ENCODE assay signal across 7 mouse cellular contexts in genomic region chr2:157341554-157342270, GRCm38 (mm10). TPM values are rescaled to one million over a fixed set of nuclear protein-coding genes. Genes with fewer than 3 reads are reported as not detected.
DNase-seq lines count a peak whose midpoint lies in the region; ATAC-seq lines count a peak whose summit lies in the region.

No protein-coding gene starts in this region.

- H3K4me3 ChIP-seq in forebrain, embryonic 16.5 days (replicated peaks; ENCODE audit: low read length): no peak overlapping the region
- H3K4me3 ChIP-seq in hindbrain, embryonic 15.5 days: no peak overlapping the region
- no peak overlapping the region for H3K4me3 ChIP-seq in midbrain, embryonic 13.5 days (replicated peaks)

- intact Hi-C loops in left cerebral cortex, postnatal 14 days (cut with DNase I): loop anchor here (1.0 to 2.0 kb wide), 2 partner anchors 116 to 229 kb away; partner anchors contain the start of gene Blcap

- H3K36me3 ChIP-seq in forebrain, embryonic 16.5 days (ENCODE audit: control insufficient read depth, insufficient read depth): no peaks in the 10 kb centered on the region
- H3K36me3 ChIP-seq in hindbrain, embryonic 15.5 days: no peaks in the 10 kb centered on the region
- H3K36me3 ChIP-seq in midbrain, embryonic 13.5 days: no peaks in the 10 kb centered on the region

- no peaks in the 10 kb centered on the region for H3K27me3 ChIP-seq in forebrain, embryonic 16.5 days (replicated peaks; ENCODE audit: control insufficient read depth, insufficient read depth, low read length)
- H3K27me3 ChIP-seq in hindbrain, embryonic 15.5 days: no peaks in the 10 kb centered on the region
- H3K27me3 ChIP-seq in midbrain, embryonic 13.5 days: no peaks in the 10 kb centered on the region

- peak overlapping the region; percentile 92 for H3K27ac ChIP-seq in forebrain, embryonic 16.5 days (ENCODE audit: low read length)
- peak overlapping the region; percentile 88 for H3K27ac ChIP-seq in hindbrain, embryonic 15.5 days (replicated peaks)
- peak overlapping the region; percentile 90 for H3K27ac ChIP-seq in midbrain, embryonic 13.5 days

- DNase-seq in T-cell, adult 2 months (ENCODE audit: low spot score): peak; percentile 45
- DNase-seq in cerebellum, adult 18-20 months: peak; percentile 59 to 68
- DNase-seq in left cerebral cortex, postnatal 14 days (ENCODE audit: low spot score in 2 of 2): peak; percentile 84 to 86
- peak; percentile 48 to 77 for DNase-seq in spleen, postnatal 10 days (ENCODE audit: low spot score in 2 of 2)

- ATAC-seq in forebrain, embryonic 16.5 days: peak; percentile 62
- peak; percentile 46; the same call in 1 of the 2 replicates for ATAC-seq in hindbrain, embryonic 15.5 days (ENCODE audit: low FRiP score, low read depth)
- peak; percentile 46 for ATAC-seq in midbrain, embryonic 13.5 days

- H3K4me2 ChIP-seq in forebrain, embryonic 16.5 days (ENCODE audit: low read length): no peak overlapping the region
- H3K4me2 ChIP-seq in hindbrain, embryonic 15.5 days: no peak overlapping the region
- 0 out of 2 replicates have a peak overlapping the region, but pooled peaks have one; percentile 11 for H3K4me2 ChIP-seq in midbrain, embryonic 13.5 days (replicated peaks)

- WGBS in forebrain, embryonic 16.5 days: 29% methylated on average over 11 of the region's 11 CpGs
- WGBS in hindbrain, embryonic 15.5 days: 33% methylated on average over 11 of the region's 11 CpGs
- 29% methylated on average over 11 of the region's 11 CpGs for WGBS in midbrain, embryonic 13.5 days

- H3K9ac ChIP-seq in forebrain, embryonic 16.5 days (replicated peaks; ENCODE audit: low read depth, low read length): peak overlapping the region; percentile 64
- peak overlapping the region; percentile 26; the same call in 1 of the 2 replicates for H3K9ac ChIP-seq in hindbrain, embryonic 15.5 days
- peak overlapping the region; percentile 59 for H3K9ac ChIP-seq in midbrain, embryonic 13.5 days (replicated peaks)

- H3K4me1 ChIP-seq in forebrain, embryonic 16.5 days (replicated peaks; ENCODE audit: control insufficient read depth, insufficient read depth, low read length): peaks cover 49% of the 10 kb centered on the region
- H3K4me1 ChIP-seq in hindbrain, embryonic 15.5 days (replicated peaks): peaks cover 45% of the 10 kb centered on the region
- H3K4me1 ChIP-seq in midbrain, embryonic 13.5 days (replicated peaks): peaks cover 60% of the 10 kb centered on the region

- H3K9me3 ChIP-seq in forebrain, embryonic 16.5 days (ENCODE audit: control insufficient read depth, low read length): no peaks in the 10 kb centered on the region
- no peaks in the 10 kb centered on the region for H3K9me3 ChIP-seq in hindbrain, embryonic 15.5 days
- H3K9me3 ChIP-seq in midbrain, embryonic 13.5 days: no peaks in the 10 kb centered on the region

RNA-seq across cellular contexts. Expression of gene Ghrh, which starts 5.6 kb away (rescaled TPM):
- 0.80 TPM in 1 of 2 replicates, not detected in the other for polyA plus RNA-seq in forebrain, embryonic 16.5 days (2015; fragmentation: Nextera tagmentation; extraction: Ambion mirVana)
- polyA plus RNA-seq in hindbrain, embryonic 15.5 days (2015; fragmentation: Nextera tagmentation; extraction: Ambion mirVana): 1.2 and 1.3 TPM in 2 replicates
- total RNA-seq in left cerebral cortex, postnatal 14 days (2021): not detected
- 1.6 and 3.4 TPM in 2 replicates for polyA plus RNA-seq in midbrain, embryonic 13.5 days (2015; fragmentation: Nextera tagmentation; extraction: Ambion mirVana)

RNA-seq across cellular contexts. Expression of gene Manbal, which starts 25.7 kb away (rescaled TPM):
- 97.5 and 105 TPM in 2 replicates for polyA plus RNA-seq in forebrain, embryonic 16.5 days (2015; fragmentation: Nextera tagmentation; extraction: Ambion mirVana)
- polyA plus RNA-seq in hindbrain, embryonic 15.5 days (2015; fragmentation: Nextera tagmentation; extraction: Ambion mirVana): 102 and 114 TPM in 2 replicates
- total RNA-seq in left cerebral cortex, postnatal 14 days (2021): 10 to 100 TPM; 74.4 to 80.6 TPM
- 88.1 and 91.0 TPM in 2 replicates for polyA plus RNA-seq in midbrain, embryonic 13.5 days (2015; fragmentation: Nextera tagmentation; extraction: Ambion mirVana)
